Mouse (Mus musculus) left cerebral cortex, postnatal 14 days (tissue): ENCODE results near the gene Ebpl. TPM values are rescaled to one million over a fixed set of nuclear protein-coding genes. Genes with fewer than 3 reads are reported as not detected.
A peak's percentile ranks its signal among the peaks of the same experiment; 100 is the strongest.
"Not testable (repeated sequence)": the region's sequence is repeated elsewhere in the genome, so short reads cannot be mapped to it uniquely, and the experiment has no call there.

Experiments
- DNase-seq, 2 experiments: peaks; one replicate each; pipeline ENCODE4 v3.0.0; 2021 to 2022; ENCODE audit warnings: low spot score in 2 of 2, mixed read lengths in 1 of 2
- intact Hi-C: fragments of 180-260 bp; cut with DNase I; formaldehyde crosslinking; loops from one replicate; pipeline ENCODE4 v1.15.1; 2025
- total RNA-seq, 2 experiments: library from RNA; stranded (reverse); gene quantifications; 2 replicates each; pipeline ENCODE4 v1.2.3; 2021

Ebpl gene
- total RNA-seq, 2 experiments from 2014 or later = 4.3 to 4.5 TPM

DNA sequence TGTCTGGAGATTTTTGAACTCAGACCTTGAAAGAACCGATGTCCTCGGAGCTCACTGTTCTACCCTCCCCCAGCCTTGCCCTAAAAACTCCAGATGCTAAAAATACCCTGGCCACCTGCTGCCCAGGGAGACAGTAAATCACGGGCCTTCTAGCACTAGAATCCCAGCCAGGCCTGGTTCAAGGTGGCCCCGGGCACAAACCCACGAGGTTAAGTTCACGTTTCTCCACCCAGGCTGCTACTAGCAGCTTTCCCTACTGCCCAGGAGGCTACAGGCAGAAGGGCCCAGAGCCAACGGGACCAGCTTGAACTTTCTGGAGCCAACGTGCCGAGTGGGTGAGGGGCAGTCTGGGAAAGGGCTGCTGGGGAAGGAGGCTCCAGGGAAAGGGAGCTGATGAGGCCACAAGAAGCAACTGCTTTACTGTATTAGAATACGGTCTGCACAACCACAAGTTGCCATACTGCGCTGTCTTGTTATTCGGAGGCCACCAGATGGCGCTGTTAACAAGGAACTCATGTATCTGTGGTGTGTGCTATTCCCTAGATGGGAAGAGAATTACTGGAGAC lies 29.2 kb downstream of the Ebpl start:
- peak; percentile 77 to 86 for DNase-seq
- intact Hi-C loops = loop anchor here (5.0 to 10.0 kb wide), 2 partner anchors 166 to 1124 kb away; partner anchors contain the start of gene Gucy1b2

DNA sequence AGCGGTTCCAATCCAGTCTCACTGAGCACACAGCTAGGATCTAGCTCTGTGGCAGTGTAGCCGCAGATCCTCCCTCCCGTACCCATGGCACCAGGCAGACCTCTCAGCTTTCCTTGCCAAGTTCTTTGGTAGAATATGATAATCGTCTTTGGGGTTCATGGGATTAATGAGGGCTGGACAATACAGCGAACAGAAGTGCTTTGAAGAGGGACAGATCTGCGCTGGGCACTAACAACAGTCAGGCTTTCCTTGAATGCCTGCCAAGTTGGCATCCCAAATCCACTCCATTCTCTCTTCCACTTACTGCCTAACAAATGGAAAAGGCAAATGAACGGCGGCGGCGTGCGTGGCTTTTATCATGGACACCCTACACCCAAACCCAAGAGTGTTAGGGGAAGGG lies 29.6 kb downstream of the Ebpl start:
- peak; percentile 63 to 66 for DNase-seq
- intact Hi-C loops = loop anchor here (5.0 to 10.0 kb wide), 2 partner anchors 167 to 1124 kb away; partner anchors contain the start of gene Gucy1b2

DNA sequence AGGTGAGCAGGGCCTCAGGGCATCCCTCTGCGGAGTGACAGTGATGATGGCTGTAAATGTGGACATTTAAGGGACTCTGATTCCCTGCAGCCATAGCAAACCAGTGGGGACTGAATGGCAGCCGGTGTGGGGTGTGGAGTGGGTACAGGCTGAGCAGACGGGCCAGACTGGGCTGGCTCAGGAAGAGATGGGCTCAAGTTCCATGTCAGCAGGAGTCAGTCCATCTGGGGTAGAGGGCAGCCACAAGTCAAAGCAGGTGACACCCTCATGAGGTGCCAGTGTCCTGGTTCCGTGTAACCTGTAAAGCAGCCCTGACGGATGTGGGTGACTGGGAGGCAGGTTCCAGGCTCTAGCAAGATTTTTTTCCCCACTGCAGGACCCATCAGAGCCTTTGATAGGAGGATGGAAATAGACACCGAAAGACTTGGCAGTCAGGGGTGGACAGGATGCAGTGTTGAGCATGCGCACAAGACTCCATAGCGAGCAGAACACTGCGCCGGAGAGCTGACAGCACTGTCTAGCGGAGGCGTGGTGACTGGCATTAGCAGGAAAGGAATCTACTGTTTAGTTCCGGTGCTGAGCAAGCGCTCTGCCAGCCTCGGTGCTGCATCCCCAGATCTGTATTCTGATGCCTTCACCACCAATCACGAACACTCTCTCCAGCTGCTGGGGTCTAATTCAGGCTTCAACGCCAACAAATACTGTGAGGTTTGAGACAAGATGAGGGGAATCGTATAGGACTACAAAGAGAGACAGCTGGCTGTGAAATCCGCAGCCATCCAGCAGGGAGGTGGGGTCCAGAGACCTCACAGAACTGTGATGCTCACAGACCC lies 32.4 kb downstream of the Ebpl start:
- peak; percentile 89 to 96 for DNase-seq
- intact Hi-C loops = no loop called here

DNA sequence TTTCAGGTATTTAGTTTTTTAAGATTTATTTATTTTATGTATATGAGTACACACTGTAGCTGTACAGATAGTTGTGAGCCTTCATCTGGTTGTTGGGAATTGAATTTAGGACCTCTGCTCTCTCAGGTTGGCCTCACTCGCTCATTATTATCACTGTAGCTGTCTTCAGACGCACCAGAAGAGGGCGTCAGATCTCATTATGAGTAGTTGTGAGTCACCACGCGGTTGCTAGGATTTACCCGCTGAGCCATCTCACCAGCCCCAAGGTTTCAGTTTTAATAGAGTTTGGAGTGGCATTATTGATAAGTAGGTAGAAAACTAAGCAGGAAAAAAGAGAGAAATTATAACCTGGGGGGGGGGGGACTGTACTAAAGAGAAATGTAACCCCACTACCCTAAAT lies 33.2 kb downstream of the Ebpl start:
- intact Hi-C loops = not testable (repeated sequence)
- peak in 1 of 2 experiments; percentile 48 for DNase-seq

DNA sequence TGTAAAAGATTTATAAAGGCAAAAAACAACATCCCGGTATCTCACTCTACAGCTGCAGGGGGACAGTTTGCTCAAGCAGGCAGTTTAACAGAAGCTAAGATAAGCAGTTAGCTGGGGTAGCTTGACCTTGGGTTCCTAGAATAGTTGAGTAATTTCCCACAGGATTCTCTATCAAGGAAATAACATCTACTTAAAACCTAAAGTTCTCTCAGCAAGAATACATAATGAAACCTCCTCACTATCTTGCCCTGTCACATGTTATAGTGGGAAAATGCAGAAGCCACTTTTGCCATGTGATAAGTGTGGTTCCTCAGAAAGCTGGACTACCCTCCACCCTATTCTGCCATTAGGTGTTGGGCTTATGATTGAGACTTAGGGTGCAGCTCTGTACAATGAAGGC lies 37.5 kb downstream of the Ebpl start:
- intact Hi-C loops = no loop called here
- DNase-seq = no peak

DNA sequence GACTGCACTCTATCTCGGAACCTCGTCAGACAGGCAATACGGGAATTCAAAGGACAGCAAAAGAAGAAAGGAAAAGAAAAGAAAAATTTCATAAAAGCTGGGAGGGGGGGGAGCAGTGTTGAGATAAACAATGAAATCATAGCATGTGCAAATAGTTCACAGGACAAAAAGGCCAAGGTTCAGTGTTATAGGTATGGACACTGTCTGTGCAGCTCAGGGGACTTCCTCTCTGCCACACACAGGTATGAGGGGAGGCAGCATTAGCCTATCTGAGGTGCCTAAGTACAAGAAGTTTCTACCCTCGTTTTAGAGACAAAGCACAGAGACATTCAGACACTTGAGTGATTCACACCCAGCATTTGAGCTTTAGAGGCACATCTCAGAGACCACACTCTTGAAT lies 39.0 kb downstream of the Ebpl start:
- intact Hi-C loops = no loop called here
- DNase-seq = no peak

DNA sequence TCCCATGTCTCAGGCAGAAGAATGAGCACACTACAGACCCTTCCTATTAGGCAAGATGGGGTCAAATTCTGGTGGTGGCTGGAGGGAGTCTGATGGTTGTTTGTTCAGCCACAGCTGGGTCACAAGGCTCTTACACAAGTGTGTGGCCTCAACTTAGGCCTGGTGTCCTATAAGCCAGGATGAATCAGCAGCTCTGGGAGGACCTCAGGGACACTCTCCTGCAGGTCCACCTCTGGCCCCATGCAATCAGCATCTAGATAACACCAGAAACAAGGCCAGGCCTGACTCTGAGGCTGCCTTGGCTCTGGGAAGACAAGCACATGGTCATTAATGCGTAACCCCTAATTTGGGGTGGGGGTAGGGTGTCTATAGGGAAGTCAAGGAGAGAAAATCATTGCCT lies 39.5 kb downstream of the Ebpl start:
- intact Hi-C loops = no loop called here
- DNase-seq = no peak

DNA sequence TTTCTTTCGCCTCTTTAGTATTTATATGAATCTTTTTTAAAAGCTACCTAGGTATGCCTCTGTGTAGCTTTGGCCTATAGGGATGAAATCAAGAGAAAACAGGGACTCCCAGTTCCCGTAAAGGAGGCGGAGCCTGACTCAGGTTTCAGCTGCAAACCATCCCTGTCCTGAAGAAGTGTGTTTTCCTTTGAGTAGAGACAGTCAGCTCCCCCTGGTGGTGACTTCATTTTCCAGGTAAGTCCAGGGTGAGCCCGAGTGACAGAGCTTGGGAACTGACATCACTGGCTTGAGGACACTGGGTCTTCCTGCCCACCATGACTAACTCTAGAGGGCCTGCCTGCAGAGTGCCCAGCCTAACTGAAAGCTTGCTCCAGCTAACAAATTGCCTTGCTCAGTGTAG lies 43.4 kb downstream of the Ebpl start:
- intact Hi-C loops = no loop called here
- peak; percentile 62 to 75 for DNase-seq

DNA sequence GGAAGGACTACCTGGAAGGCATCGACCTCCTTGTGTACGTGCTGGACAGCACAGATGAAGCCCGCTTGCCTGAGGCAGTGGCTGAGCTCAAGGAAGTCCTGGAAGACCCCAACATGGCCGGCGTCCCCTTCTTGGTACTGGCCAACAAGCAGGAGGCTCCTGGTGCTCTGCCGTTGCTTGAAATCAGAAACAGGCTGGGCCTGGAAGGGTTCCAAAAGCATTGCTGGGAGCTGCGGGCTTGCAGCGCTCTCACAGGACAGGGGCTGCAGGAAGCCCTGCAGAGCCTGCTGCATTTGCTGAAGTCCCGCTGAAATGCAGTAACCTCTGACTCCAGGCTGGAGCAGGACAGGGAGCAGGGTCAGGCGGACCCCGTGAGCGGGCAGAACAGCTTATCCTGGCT lies 49.3 kb downstream of the Ebpl start:
- no peak for DNase-seq
- intact Hi-C loops = no loop called here

DNA sequence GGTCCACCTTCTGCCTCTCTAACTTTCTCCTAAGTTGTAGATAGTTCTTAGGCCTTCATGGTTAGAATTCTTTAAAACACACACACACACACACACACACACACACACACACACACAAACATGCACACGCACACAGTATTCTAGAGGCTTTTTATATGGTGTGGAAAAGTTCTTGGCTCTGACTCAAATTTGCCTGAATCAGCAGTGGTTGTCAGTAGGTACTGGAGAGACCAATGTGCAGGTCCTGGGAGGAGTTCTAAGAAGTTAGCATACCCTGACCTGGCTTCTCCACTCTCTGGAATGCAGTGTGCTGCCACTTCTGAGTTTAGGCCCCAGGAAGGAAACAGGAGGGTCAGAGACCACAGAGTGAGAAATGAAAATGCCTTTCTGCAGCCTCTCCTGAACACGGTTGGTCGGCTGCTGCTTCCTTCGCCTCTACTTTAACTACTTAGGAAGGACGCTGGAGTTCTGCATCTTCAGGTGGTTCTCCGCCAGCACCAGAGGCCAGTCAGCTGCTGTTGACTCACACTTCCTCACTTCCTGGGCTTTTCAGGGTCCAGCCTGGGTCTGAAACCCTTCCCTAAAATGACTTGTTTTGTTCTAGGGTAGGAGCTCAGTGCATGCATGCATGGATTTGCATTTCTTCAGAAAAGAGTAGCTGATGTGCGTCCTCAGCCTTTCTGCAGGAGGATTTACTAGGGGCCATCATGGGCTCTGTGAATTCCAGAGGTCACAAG lies 50.0 kb downstream of the Ebpl start:
- DNase-seq = no peak
- intact Hi-C loops = no loop called here

DNA sequence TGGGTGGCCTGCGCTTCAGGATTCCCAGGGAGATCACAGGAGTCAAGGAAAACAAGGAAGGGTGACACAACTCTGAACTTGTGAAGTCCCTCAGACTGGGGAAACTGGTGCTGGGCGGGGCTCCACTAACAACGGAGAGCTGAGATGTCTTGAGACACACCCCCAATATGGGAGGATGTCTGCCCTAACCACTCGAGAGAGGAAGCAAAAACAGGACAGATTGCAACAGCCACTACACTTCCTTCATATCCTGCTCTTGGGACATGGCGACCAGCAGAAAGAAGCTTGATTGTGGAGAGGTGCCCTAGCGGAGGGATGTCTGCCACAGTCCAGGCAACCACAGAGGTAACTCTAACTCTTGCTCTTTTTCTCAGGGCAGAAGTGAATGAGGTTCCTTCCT lies 50.6 kb downstream of the Ebpl start, which contains the start of gene Arl11:
TSS of gene Arl11 (plus strand) at position 161 of the 400 bp plus-strand sequence.
- intact Hi-C loops = no loop called here
- no peak for DNase-seq

DNA sequence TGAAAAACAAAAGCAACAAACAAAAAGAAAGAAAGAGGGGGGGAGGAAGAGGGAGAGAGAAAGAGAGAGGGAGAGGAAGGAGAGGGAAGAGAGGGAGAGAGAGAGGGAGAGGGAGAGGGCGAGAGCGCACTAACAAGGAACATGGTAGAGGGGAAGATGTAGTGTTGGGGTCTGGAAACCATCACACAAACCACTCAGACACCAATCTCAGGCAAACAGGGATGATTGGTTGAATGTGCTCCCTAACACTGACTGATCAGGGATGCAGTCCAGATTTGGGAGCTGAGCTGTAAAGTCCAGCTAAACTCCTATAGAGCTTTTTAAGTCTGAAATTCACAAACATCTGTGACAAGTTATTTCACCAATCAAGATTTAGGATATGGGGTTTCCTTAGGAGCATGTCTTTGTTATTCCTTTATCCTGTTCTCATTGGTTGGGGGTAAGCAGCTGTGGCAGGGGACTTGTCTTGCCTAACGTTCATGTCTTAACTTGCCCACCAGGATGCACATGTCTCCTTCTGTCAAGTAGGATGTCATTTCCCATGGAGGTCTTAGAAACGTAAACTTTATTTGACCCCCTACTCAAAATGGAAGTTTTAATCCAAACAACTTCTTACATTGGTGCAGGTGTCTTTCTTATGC lies 56.1 kb downstream of the Ebpl start:
- intact Hi-C loops = no loop called here
- DNase-seq = no peak

DNA sequence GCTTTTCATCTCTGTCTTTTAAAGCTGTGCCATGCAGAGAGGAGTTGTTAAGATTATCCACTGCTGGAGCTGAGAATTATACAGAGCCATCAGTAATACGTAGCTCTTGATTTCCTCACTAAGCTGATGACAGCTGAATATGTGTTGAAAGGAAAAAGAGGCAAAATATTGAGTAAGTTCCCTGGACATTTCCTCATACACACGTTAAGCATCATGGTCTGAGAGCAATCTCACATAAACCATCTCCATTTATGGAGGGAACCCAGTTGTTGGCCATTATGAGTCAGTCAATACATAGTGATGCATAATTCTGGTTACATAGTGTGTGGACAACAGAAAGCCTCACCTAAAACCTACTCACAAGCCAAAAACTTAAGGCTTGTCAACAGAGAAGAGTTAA lies 57.8 kb downstream of the Ebpl start:
- intact Hi-C loops = no loop called here
- DNase-seq = no peak

DNA sequence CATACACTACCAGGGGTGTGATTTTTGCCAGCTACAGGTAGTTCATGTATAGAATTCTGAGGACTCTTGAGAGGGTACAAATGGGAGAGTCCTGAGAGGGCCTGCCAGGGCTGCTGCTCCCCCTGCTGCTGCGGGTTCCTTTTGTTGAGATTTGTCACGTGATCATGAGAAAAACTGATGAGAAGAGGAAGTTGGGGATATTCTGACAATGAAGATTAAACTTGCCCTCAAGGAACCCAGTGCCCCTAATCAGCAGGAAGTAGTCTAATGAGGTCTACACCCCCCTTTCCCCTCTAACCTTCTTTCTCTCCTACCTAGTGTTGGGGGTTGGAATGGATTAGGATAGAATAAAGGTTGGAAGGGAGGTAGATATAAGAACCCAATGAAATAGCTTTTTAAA lies 58.9 kb downstream of the Ebpl start:
- no peak for DNase-seq
- intact Hi-C loops = no loop called here

DNA sequence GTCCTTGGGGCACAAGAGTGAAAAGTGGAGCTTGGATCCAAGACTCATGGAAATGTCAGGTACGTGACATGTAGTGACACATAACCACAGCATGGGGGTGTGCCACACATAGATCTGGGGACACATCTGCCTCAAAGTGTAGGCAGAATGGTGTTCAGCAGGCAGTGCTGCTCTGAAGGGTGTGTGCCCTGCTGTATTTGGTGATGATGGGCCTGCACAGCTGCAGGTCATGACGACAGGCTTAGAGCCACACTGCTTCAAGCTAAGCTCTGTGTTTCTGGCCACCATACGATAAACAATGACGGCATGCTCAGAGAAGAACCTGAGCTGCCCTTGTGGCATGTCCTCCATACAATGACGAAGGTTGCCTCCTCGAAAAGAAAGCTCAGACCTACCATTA lies 60.4 kb downstream of the Ebpl start:
- intact Hi-C loops = no loop called here
- DNase-seq = no peak

DNA sequence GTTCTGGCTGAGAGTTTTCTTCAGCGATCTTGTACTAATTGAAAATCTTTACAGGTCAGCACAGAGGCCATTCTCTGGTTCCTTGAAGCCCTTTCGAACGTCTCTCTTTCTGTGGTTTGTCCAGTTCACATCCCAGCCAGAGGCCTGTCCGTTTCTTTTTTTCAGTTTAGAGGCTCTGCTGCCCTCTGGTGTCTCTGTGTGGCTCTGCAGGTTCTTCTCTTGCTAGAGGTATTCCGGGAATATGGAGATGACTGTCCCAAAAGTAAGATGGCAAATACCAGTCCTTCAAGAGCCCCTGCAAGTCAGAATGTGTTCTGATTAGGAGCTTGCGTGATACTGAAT lies 65.5 kb downstream of the Ebpl start:
- intact Hi-C loops = loop anchor here (5.0 kb wide), 3 partner anchors 52 to 497 kb away; no protein-coding TSS in a partner anchor
- DNase-seq = peak; percentile 61 to 62

DNA sequence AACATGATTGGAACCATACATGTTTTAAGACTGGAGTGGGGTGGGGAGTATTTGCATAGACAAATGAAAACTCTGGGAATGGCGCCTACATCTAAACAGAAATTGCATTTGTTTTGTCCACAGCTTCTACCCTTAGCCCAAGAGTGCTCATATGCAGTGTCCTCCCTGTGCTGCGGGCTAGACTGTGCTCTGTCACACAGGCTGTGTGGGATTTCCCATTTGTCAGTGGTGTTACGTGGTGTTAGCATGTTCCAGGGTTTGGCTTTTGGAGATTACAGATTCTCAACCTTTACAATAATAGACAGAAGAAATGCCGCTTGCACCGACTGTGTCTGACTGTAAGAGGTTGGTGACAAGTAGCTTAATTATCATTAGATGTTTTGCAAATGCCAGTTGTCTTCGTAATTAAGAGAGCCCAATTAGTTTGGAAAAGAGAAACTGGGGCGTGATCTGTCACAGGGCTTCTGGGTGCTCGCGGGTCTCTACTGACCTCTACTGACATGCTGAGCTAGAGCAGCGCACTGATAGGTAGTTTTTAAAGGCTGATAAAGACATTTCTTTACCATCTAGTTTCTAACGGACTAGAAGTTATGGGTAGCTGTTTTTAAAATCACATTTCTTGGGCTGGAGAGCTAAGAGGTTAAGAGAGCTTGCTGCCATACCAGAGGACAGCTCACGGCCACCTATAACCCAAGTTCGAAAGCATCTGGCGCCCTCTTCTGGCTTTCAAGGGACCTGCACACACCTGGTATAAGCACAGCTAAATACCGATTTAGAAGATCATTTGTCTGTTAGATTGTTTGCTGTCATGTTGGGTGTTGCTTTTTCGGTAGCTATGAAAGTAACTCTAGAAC lies 66.1 kb downstream of the Ebpl start:
- intact Hi-C loops = loop anchor here (5.0 kb wide), 3 partner anchors 52 to 497 kb away; no protein-coding TSS in a partner anchor
- DNase-seq = peak; percentile 64 to 69

DNA sequence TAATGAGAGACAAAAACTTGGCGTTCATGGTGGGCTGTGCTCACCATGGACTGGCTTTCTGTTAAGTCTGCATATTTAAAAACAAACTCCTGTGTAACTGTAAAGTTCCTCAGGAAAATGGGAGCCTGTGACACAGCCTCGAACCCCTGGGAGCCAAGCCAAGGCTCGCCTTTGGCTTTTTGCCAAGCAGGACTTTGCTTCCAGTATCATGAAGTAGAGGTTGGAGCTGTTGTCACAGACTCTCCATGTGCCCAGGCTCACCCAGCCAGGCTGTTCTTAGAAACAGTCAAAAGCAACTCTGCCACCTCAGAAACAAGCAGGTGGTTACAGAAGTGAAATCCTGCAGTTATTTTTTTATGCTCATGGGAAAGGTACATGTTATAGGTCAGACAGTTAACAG lies 69.6 kb downstream of the Ebpl start:
- intact Hi-C loops = loop anchor here (5.0 kb wide), 3 partner anchors 48 to 493 kb away; no protein-coding TSS in a partner anchor

More for the DNA sequence above, 69.6 kb downstream of the Ebpl start:
- DNase-seq = no peak
